Mouse (Mus musculus) liver, postnatal 0 days (tissue): ENCODE data around the gene Ifi35. TPM values are rescaled to one million over a fixed set of nuclear protein-coding genes. Genes with fewer than 3 reads are reported as not detected.
"Not testable (repeated sequence)": the region's sequence is repeated elsewhere in the genome, so short reads cannot be mapped to it uniquely, and the experiment has no call there.

Experiments
- ATAC-seq: fragments of 200-750 bp; cut with Nextera tagmentation; 2 replicates; pipeline ENCODE4 v1.8.0; 2017; ENCODE audit warnings: mild to moderate bottlenecking, moderate library complexity
- DNase-seq: peaks from one replicate; pipeline ENCODE4 v3.0.0-alpha.2; 2016
- H3K27ac ChIP-seq: fragments of 300-500 bp; sonication (generic); 2 replicates; pipeline ENCODE4 v1.5.1; 2014; ENCODE audit warnings: antibody characterized with exemption, moderate library complexity, mild to moderate bottlenecking, low read depth
- H3K27me3 ChIP-seq: fragments of 300-500 bp; sonication (generic); 2 replicates; pipeline ENCODE4 v1.6.1; 2014; ENCODE audit warnings: low read length, control low read depth, mixed read lengths; ENCODE audit not compliant: insufficient read depth
- H3K36me3 ChIP-seq: fragments of 300-500 bp; sonication (generic); replicated peaks from 2 replicates; pipeline ENCODE4 v1.6.1; 2014; ENCODE audit warnings: mild to moderate bottlenecking, control low read depth, low read length, moderate library complexity, mixed read lengths; ENCODE audit not compliant: insufficient read depth
- H3K4me1 ChIP-seq: fragments of 300-500 bp; sonication (generic); 2 replicates; pipeline ENCODE4 v1.6.1; 2014; ENCODE audit warnings: antibody characterized with exemption, mild to moderate bottlenecking, control low read depth; ENCODE audit not compliant: insufficient read depth
- H3K4me2 ChIP-seq: fragments of 300-500 bp; sonication (generic); 2 replicates; pipeline ENCODE4 v1.6.1; 2014; ENCODE audit warnings: low read depth, mild to moderate bottlenecking, low read length, moderate library complexity, mixed read lengths
- H3K4me3 ChIP-seq: fragments of 300-500 bp; sonication (generic); 2 replicates; pipeline ENCODE4 v1.5.1; 2014; ENCODE audit warnings: low read depth, low read length
- H3K9ac ChIP-seq: fragments of 300-500 bp; sonication (generic); replicated peaks from 2 replicates; pipeline ENCODE4 v1.6.1; 2014; ENCODE audit warnings: mild to moderate bottlenecking, moderate library complexity
- H3K9me3 ChIP-seq: fragments of 300-500 bp; sonication (generic); 2 replicates; pipeline ENCODE4 v1.6.1; 2016; ENCODE audit warnings: mild to moderate bottlenecking, control low read depth, low read length, mixed read lengths
- CTCF ChIP-seq: sonication (generic); IDR thresholded peaks from 2 replicates; pipeline ENCODE4 v1.5.1; 2016; ENCODE audit warnings: antibody characterized with exemption, low read depth
- EP300 ChIP-seq: IDR thresholded peaks from 2 replicates; pipeline ENCODE4 v1.6.1; 2016; ENCODE audit warnings: antibody characterized with exemption, low read depth, mild to moderate bottlenecking
- WGBS: fragments of 180-500 bp; shearing (Covaris S2); extraction: QIAGEN DNeasy Blood & Tissue Kit; methylation state at CpG from one replicate; pipeline ENCODE4 v1.1.7; 2014; ENCODE audit not compliant: insufficient replicate concordance; 5-methylcytosine and 5-hydroxymethylcytosine counted together
- polyA plus RNA-seq: library from polyadenylated mRNA; unstranded; fragments of >200 nt; fragmentation: Nextera tagmentation; extraction: Ambion mirVana; gene quantifications from 2 replicates; pipeline ENCODE4 v1.2.1, GENCODE M21; 2015

Gene Ifi35
- polyA plus RNA-seq, 1 experiment from 2014 or later, result 28.2 TPM

- 55% methylated on average over 4 of the region's 4 CpGs for WGBS
- Histone ChIP-seq H3K4me1 (no peaks in the 10 kb centered on the region), H3K4me2 (no peak overlapping the region), H3K9me3 (no peaks in the 10 kb centered on the region), H3K27ac (no peak overlapping the region), H3K36me3 (peaks cover 32% of the 10 kb centered on the region), H3K27me3 (no peaks in the 10 kb centered on the region), H3K9ac (no peak overlapping the region), H3K4me3 (no peak overlapping the region)
- no peak for DNase-seq
- TF ChIP-seq CTCF (no peak), EP300 (no peak)
- no peak for ATAC-seq
Observed at GRCm38 (mm10) chr11:101435831-101436230, 12.4 kb upstream of the Ifi35 start.

GRCm38 (mm10) chr11:101436916-101437315 lies 11.3 kb upstream of the Ifi35 start:
- H3K9me3 ChIP-seq, result no peaks in the 10 kb centered on the region
- ATAC-seq (no peak), DNase-seq (no peak)
- H3K4me3 ChIP-seq, result no peak overlapping the region
- H3K4me2 ChIP-seq, result no peak overlapping the region
- H3K9ac ChIP-seq, result no peak overlapping the region
- H3K4me1 ChIP-seq, result no peaks in the 10 kb centered on the region
- TF ChIP-seq CTCF (no peak), EP300 (no peak)
- no peak overlapping the region for H3K27ac ChIP-seq
- peaks cover 23% of the 10 kb centered on the region for H3K36me3 ChIP-seq
- H3K27me3 ChIP-seq, result no peaks in the 10 kb centered on the region
- 84% methylated on average over 4 of the region's 4 CpGs for WGBS

- WGBS, result 48% methylated on average over 3 of the region's 3 CpGs
Observed at GRCm38 (mm10) chr11:101438006-101438405, 10.2 kb upstream of the Ifi35 start.

DNA sequence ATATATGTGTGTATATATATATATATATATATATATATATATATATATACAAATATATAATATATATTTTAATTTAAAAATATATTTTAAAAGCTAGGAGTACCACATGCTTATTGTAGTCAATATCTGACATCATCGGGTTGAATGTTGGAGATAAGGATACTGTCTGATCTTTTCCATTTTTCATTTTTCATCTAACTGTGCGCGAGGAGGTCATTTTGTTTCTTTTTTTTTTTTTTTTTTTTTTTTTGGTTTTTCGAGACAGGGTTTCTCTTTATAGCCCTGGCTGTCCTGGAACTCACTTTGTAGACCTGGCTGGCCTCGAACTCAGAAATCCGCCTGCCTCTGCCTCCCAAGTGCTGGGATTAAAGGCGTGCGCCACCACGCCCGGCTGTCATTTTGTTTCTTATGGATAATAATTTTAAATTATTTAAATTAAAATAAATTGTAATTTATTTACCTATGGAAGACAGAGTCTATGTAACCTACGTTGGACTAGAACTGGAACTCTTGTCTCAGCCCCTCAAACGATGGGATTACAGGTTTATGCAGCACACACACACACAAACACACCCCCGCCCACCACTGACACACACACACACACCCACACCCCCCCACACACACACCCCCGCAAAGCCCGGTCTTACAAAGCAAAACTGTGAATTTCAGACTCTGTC lies 6.6 kb upstream of the Ifi35 start:
- peaks cover 15% of the 10 kb centered on the region for H3K4me1 ChIP-seq
- WGBS, result 31% methylated on average over 14 of the region's 15 CpGs
- H3K9ac ChIP-seq, result peak overlapping the region; percentile 61
- peaks cover 20% of the 10 kb centered on the region for H3K36me3 ChIP-seq
- H3K27me3 ChIP-seq, ATAC-seq, H3K9me3 ChIP-seq, H3K27ac ChIP-seq, DNase-seq: not testable (repeated sequence)
- H3K4me3 ChIP-seq, result peak overlapping the region; percentile 67
- peak overlapping the region; percentile 70 for H3K4me2 ChIP-seq

More at GRCm38 (mm10) chr11:101438006-101438405, 10.2 kb upstream of the Ifi35 start:
- not testable (repeated sequence) for H3K4me3 ChIP-seq, DNase-seq, H3K27ac ChIP-seq, H3K27me3 ChIP-seq, H3K9me3 ChIP-seq, H3K9ac ChIP-seq, H3K4me2 ChIP-seq, H3K4me1 ChIP-seq, ATAC-seq
- peaks cover 19% of the 10 kb centered on the region for H3K36me3 ChIP-seq

GRCm38 (mm10) chr11:101442127-101442693 lies 6.0 kb upstream of the Ifi35 start, which contains the start of gene Rpl27:
Gene Rpl27, plus strand, starts transcription at chr11:101442298.
- peak; percentile 89 for TF ChIP-seq EP300
- TF ChIP-seq CTCF, result peak; percentile 95
- ATAC-seq (peak; percentile 98), DNase-seq (peak; percentile 97)
- Histone ChIP-seq H3K9ac (peak within 1 kb of the TSS; percentile 85), H3K27ac (peak within 1 kb of the TSS; percentile 84), H3K27me3 (no peaks in the 10 kb centered on the region), H3K4me1 (peaks cover 15% of the 10 kb centered on the region), H3K9me3 (no peaks in the 10 kb centered on the region), H3K36me3 (peaks cover 20% of the 10 kb centered on the region), H3K4me3 (peak within 1 kb of the TSS; percentile 67), H3K4me2 (peak within 1 kb of the TSS; percentile 83)
- WGBS, result under 1% methylated on average over 42 of the region's 42 CpGs

DNA sequence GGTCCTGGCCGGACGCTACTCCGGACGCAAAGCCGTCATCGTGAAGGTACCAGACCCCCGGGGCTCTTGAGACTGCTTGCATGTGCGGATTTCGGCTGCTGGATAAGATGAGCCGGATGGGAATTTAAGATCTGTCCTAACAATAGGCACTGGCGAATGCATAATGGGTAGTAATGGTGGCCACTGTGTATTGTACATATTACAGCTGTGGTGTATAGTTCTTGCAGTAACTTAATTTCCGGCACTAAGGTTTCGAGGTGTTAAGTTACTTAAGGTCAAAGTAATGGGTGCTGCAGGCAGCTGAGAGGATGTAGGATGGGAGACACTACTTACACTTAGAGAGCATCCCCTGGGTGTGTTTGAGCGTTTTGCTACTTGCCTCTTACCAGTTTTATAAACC lies 5.4 kb upstream of the Ifi35 start:
- Histone ChIP-seq H3K27me3 (no peaks in the 10 kb centered on the region), H3K4me2 (peak overlapping the region; percentile 83), H3K4me3 (peak overlapping the region; percentile 67), H3K4me1 (peaks cover 19% of the 10 kb centered on the region), H3K9ac (peak overlapping the region; percentile 85), H3K27ac (peak overlapping the region; percentile 84), H3K36me3 (peaks cover 20% of the 10 kb centered on the region), H3K9me3 (no peaks in the 10 kb centered on the region)
- no peak for DNase-seq
- 2% methylated on average over 14 of the region's 14 CpGs for WGBS
- no peak for TF ChIP-seq CTCF
- TF ChIP-seq EP300, result no peak
- ATAC-seq, result peak; percentile 0; the same call in 1 of the 2 replicates
